Mouse (Mus musculus) cerebellum, adult 9-11 months (tissue): ENCODE measurements around the gene Med1.

Experiments used
- DNase-seq: peaks from one replicate; pipeline ENCODE4 v3.0.0; 2022

The Med1 gene

DNA sequence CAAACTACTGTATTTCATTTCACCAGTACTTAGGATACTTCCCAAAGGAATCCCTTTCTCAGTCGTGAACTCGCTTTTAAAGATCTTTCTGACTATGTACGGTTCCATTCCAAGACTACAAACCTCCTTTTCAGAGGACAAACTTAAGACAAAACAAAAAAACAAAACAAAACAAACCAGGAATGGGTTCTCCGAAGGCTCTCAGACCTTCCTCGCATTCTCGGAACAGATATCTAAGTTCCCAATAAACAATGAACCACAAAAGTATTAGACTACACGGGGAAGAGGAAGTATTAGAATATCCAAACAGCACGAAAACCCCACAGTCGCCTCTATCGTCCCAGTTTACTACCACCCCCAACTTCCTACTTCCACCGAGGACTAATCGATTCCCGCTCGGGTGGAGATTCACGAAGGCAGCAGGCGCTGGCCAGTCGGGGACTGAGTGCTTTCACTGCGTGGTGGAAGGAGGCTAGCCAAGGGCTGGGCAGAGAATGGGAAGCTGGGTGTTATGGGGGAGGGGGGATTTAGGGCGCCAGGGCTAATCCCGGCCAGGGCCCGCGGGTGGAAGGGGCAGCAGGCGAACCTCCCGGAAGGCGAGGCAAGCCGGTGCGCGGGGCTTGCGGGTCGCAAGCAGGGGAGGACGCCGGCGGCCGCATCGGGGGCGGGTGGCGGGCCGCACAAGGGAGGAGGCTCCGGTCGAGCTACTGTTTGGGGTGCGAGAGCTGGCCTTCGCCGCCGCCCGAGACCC, 44.4 kb downstream of the Med1 start:
- no peak for DNase-seq

DNA sequence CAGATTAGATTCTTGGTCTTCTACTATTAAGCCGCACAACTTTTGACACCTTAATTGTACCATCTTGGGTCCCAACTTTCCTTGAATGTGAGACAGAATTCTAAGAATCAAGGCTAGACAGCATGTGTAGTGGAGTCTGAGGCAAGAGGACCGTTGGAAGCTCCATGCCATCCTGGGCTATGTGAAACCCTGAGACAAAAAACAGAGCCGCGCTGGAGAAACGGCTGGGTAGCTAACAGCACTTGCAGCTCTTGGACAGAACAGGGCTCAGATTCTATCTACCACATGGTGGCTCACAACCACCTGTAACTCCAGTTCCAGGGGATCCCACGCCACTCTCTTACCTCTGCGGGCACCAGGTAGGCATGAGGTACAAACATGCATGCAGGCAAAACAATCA, 47.2 kb downstream of the Med1 start:
- no peak for DNase-seq

DNA sequence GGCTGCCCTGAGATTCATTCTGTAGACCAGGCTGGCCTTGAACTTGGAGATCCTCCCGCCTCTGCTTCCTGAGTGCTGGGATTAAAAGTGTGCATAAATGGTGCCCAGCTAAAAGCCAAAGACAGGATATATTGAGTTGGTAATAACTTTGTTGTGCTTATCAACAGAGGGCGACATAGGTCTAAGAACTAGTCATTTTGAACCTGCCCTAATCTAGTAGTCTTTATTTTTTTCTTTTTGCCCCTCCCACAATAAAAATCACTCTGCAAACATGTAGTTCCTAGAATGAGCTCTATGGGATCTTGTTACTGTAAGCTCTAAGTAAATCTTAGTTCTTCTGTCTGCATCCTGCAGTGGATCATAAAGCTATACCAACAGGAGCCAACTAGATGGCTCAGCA, 50.5 kb downstream of the Med1 start:
- no peak for DNase-seq

DNA sequence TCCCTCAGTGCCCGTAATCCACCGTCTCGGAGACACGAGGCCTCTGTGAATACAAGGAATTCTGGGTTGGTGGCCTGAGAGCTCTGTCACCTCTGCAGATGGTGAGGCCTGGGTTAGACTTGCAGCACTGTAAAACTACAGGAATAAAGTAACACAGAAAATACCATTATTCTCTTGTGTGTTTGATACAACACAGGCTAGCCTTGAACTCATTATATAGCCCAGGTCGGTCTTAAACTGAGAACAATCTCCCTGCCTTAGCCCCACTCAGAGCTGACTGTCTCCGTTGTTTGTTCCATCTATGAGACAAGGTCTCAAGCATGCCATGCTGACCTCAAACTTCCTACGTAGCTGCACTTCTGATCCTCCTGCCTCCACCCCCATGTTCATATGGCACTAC, 54.2 kb downstream of the Med1 start:
- no peak for DNase-seq

DNA sequence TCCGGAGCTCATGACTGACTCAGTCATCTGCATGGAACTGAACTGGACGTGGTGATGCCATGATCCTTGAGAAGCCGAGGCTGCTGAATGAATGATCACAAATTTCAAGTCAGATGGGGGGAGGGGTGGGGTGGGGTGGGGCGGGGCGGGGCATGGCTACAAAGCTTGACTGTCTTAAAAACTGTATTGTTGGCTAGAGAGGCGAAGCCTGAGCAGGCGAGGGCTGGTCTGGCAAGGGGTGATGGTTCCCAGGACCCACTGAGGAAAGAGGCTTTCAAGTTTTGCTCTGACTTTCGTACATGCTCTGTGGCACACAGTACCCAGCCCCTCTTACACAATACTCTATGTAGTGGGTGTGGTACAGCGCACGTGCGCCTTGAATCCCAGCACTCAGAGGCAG, 55.3 kb downstream of the Med1 start:
- no peak for DNase-seq

DNA sequence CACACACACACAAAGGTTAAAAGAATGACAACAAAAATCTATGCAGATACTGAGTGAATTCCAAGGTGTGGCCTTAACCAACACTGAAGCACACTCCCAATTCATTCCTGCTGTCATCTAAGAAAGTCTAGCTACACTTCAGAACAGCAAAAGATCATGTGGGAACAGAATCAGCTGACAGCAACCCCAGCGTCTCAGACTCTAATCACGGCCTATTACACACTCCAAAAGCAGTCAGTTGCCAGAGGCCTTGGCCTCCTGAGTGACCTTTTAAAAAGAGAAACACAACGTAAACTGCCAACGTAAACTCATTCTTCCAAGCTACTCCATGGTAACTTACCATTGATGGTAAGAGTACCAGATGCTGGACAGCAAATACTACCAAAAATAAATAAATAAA, 58.1 kb downstream of the Med1 start:
- DNase-seq, result no peak

DNA sequence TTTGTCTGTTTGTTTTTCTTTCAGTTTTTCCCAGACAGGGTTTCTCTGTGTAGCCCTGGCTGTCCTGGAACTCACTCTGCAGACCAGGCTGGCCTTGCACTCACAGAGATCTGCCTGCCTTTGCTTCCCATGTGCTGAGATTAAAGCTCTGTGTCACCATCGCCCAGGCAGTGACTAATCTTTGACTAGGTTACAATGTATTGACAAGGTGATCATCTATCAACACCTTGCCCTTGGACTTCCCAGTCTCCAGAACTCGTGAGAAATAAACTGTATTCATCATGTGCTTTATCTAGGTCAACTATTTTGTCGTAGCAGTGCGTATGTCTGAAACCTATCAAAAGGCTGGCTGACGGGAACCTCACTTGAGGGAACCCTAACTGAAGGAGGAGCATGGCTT, 69.7 kb downstream of the Med1 start:
- DNase-seq, result no peak

DNA sequence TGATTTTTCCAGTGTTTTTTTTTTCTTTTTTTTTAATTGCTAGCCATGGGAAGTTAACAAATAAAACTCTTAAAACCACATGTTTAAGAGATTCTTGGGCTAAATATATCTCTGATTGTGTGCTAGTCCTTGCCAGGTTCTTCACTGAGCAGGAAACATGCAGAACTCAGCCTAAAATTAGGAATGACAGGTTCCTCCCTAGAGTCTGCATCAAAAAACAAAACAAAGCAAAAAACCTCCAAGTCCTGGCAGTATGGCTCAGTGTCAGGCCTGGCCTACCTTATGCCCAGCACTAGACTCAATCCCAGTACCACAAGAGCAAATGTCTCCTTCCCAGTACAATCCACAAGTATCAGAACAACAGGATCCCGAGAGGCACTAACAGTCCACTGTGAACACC, 78.7 kb downstream of the Med1 start:
- DNase-seq, result no peak

DNA sequence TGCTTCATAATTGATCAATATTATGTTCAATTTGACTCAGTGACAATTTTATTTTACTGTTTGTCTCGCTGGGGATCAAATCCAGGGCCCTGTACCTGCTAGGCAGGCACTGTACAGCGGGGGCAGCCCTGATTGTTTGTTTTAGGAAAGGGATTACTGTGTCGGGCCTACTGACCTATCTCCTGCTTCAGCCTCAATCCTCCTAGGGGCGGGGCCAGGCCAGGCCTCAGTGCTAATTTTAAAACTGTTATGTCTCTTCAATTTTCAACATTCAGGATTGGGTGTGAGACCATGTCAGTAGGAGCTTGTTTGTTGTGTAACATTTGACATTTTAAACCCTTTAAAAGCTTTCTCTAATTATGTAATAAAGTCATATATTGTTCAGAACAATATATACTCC, 79.6 kb downstream of the Med1 start:
- no peak for DNase-seq

DNA sequence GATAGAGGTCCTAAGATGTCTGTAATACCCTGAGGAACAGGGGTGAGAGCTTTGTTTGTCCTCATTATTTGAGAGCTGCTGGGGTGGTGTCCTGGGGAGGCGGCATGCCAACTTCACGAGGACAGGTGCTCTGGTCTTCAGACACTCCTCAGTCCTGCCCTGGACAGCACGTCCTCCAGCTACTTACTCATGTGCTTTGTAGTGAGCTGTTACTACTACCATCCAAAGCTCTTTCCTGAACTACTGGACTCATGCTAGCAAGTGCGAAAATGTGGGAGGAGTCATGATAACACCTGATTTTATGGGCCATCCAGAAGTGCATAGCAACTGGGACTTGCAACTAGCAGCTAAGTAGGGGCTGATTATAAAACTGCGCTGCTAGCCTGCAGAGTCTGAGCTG, 83.4 kb downstream of the Med1 start:
- no peak for DNase-seq
